Mouse (Mus musculus) limb, embryonic 14.5 days (tissue): ENCODE measurements around the gene Dohh. TPM values are rescaled to one million over a fixed set of nuclear protein-coding genes. Genes with fewer than 3 reads are reported as not detected.
A peak's percentile ranks its signal among the peaks of the same experiment; 100 is the strongest.

Source experiments
- ATAC-seq: fragments of 200-750 bp; cut with Nextera tagmentation; 2 replicates; pipeline ENCODE4 v1.8.0; 2017; ENCODE audit warnings: low read depth, moderate number of reproducible peaks, moderate TSS enrichment; ENCODE audit not compliant: low FRiP score
- DNase-seq: peaks from one replicate; pipeline ENCODE4 v3.0.0-alpha.2; 2015; ENCODE audit warnings: low spot score
- H3K27ac ChIP-seq: fragments of 300-500 bp; sonication (generic); replicated peaks from 2 replicates; pipeline ENCODE4 v1.5.1; 2014; ENCODE audit warnings: low read depth, mild to moderate bottlenecking, low read length, moderate library complexity, mixed read lengths
- H3K27me3 ChIP-seq: fragments of 300-500 bp; sonication (generic); 2 replicates; pipeline ENCODE4 v1.6.1; 2014; ENCODE audit warnings: low read length, mixed read lengths; ENCODE audit not compliant: control insufficient read depth, insufficient read depth
- H3K36me3 ChIP-seq: fragments of 300-500 bp; sonication (generic); 2 replicates; pipeline ENCODE4 v1.6.1; 2014; ENCODE audit warnings: mild to moderate bottlenecking, low read length, moderate library complexity, mixed read lengths; ENCODE audit not compliant: control insufficient read depth, insufficient read depth
- H3K4me1 ChIP-seq: fragments of 300-500 bp; sonication (generic); 2 replicates; pipeline ENCODE4 v1.6.1; 2014; ENCODE audit warnings: antibody characterized with exemption, low read length, mixed read lengths; ENCODE audit not compliant: control insufficient read depth, insufficient read depth
- H3K4me2 ChIP-seq: fragments of 300-500 bp; sonication (generic); replicated peaks from 2 replicates; pipeline ENCODE4 v1.6.1; 2014; ENCODE audit warnings: low read depth, mild to moderate bottlenecking, low read length, moderate library complexity; ENCODE audit not compliant: severe bottlenecking
- H3K4me3 ChIP-seq: fragments of 300-500 bp; sonication (generic); replicated peaks from 2 replicates; pipeline ENCODE4 v1.5.1; 2014; ENCODE audit warnings: low read length
- H3K9ac ChIP-seq: fragments of 300-500 bp; sonication (generic); 2 replicates; pipeline ENCODE4 v1.6.1; 2014; ENCODE audit warnings: mild to moderate bottlenecking, low read depth, low read length, moderate library complexity; ENCODE audit not compliant: severe bottlenecking
- H3K9me3 ChIP-seq: fragments of 300-500 bp; sonication (generic); 2 replicates; pipeline ENCODE4 v1.6.1; 2016; ENCODE audit warnings: low read length; ENCODE audit not compliant: control insufficient read depth
- POLR2A ChIP-seq: fragments of 200-500 bp; IDR thresholded peaks from 2 replicates; pipeline ENCODE4 v1.8.0; 2012; ENCODE audit warnings: inconsistent platforms, mild to moderate bottlenecking, moderate library complexity, borderline replicate concordance; ENCODE audit not compliant: insufficient read depth, insufficient read length; ENCODE audit errors: extremely low read depth
- WGBS: fragments of 180-500 bp; shearing (Covaris S2); extraction: QIAGEN DNeasy Blood & Tissue Kit; methylation state at CpG from one replicate; pipeline ENCODE4 v1.1.7; 2014; 5-methylcytosine and 5-hydroxymethylcytosine counted together
- microRNA-seq: library from miRNA; unstranded; fragments of <30 nt; microRNA quantifications from one replicate; pipeline ENCODE4, GENCODE M21; 2016
- polyA plus RNA-seq, 2 experiments: library from polyadenylated mRNA; depleted of rRNA in 1 of 2; stranded (reverse) in 1 of 2; unstranded in 1 of 2; fragments of >200 nt; fragmentation: Nextera tagmentation in 1 of 2; extraction: Ambion mirVana in 1 of 2; gene quantifications; 2 replicates each; pipeline versions ENCODE4 v1.2.1 to v1.2.3; 2012 to 2014

The Dohh gene
- polyA plus RNA-seq, 2 experiments = 54.3 to 60.0 TPM

GRCm38 (mm10) chr10:81432169-81432867, 48.1 kb downstream of the Dohh start:
- Histone ChIP-seq H3K36me3 (no peaks in the 10 kb centered on the region), H3K4me1 (peaks cover 18% of the 10 kb centered on the region), H3K9ac (no peak overlapping the region), H3K4me2 (peak overlapping the region; percentile 32; the same call in 1 of the 2 replicates), H3K27me3 (0 out of 2 replicates have a peak, but pooled peaks cover 4% of the 10 kb centered on the region), H3K9me3 (no peaks in the 10 kb centered on the region), H3K4me3 (0 out of 2 replicates have a peak overlapping the region, but pooled peaks have one; percentile 20), H3K27ac (no peak overlapping the region)
- DNase-seq (no peak), ATAC-seq (no peak)
- WGBS = 65% methylated on average over 21 of the region's 21 CpGs
- TF ChIP-seq POLR2A = no peak

GRCm38 (mm10) chr10:81432868-81433262, 48.6 kb downstream of the Dohh start:
- WGBS = 4% methylated on average over 17 of the region's 17 CpGs

GRCm38 (mm10) chr10:81433541-81434289, 49.5 kb downstream of the Dohh start:
- H3K4me3 ChIP-seq = no peak overlapping the region
- no peak overlapping the region for H3K4me2 ChIP-seq
- no peak for ATAC-seq
- no peak overlapping the region for H3K27ac ChIP-seq
- H3K4me1 ChIP-seq = peaks cover 17% of the 10 kb centered on the region
- TF ChIP-seq POLR2A = no peak
- DNase-seq = no peak
- H3K27me3 ChIP-seq = no peaks in the 10 kb centered on the region
- H3K9ac ChIP-seq = no peak overlapping the region
- no peaks in the 10 kb centered on the region for H3K36me3 ChIP-seq
- no peaks in the 10 kb centered on the region for H3K9me3 ChIP-seq
- 72% methylated on average over 26 of the region's 26 CpGs for WGBS

More at GRCm38 (mm10) chr10:81432868-81433262, 48.6 kb downstream of the Dohh start:
- peak overlapping the region; percentile 20 for H3K4me3 ChIP-seq
- 0 out of 2 replicates have a peak, but pooled peaks cover 2% of the 10 kb centered on the region for H3K27me3 ChIP-seq
- no peak for TF ChIP-seq POLR2A
- ATAC-seq (peak; percentile 88), DNase-seq (peak; percentile 97)
- peak overlapping the region; percentile 51 for H3K4me2 ChIP-seq
- peaks cover 17% of the 10 kb centered on the region for H3K4me1 ChIP-seq
- H3K27ac ChIP-seq = no peak overlapping the region
- no peaks in the 10 kb centered on the region for H3K36me3 ChIP-seq
- H3K9me3 ChIP-seq = no peaks in the 10 kb centered on the region
- no peak overlapping the region for H3K9ac ChIP-seq

- Histone ChIP-seq H3K27me3 (no peaks in the 10 kb centered on the region), H3K9ac (no peak overlapping the region), H3K4me2 (no peak overlapping the region), H3K4me3 (no peak overlapping the region), H3K36me3 (no peaks in the 10 kb centered on the region), H3K27ac (no peak overlapping the region), H3K4me1 (peaks cover 15% of the 10 kb centered on the region), H3K9me3 (no peaks in the 10 kb centered on the region)
- no peak for TF ChIP-seq POLR2A
- ATAC-seq (no peak), DNase-seq (no peak)
- WGBS = 52% methylated on average over 15 of the region's 15 CpGs
Observed at GRCm38 (mm10) chr10:81434361-81435263, 50.4 kb downstream of the Dohh start.

- H3K36me3 ChIP-seq = no peaks in the 10 kb centered on the region
- TF ChIP-seq POLR2A = no peak
- ATAC-seq (no peak), DNase-seq (no peak)
- H3K27me3 ChIP-seq = no peaks in the 10 kb centered on the region
- no peak overlapping the region for H3K4me3 ChIP-seq
- WGBS = 72% methylated on average over 3 of the region's 3 CpGs
- peaks cover 14% of the 10 kb centered on the region for H3K4me1 ChIP-seq
- H3K4me2 ChIP-seq = no peak overlapping the region
- H3K9ac ChIP-seq = 0 out of 2 replicates have a peak overlapping the region, but pooled peaks have one; percentile 16
- H3K27ac ChIP-seq = no peak overlapping the region
- H3K9me3 ChIP-seq = no peaks in the 10 kb centered on the region
Observed at GRCm38 (mm10) chr10:81435436-81435835, 51.2 kb downstream of the Dohh start.

Small RNA genes within 50 kb of the gene (microRNA-seq; reads per million reads assigned to microRNA genes)
- gene Mir1191b (1.8 reads per million), gene Mir6913 (not detected)

Other genes starting within 250 kb of the Dohh start
Only the 30 nearest of the 35 such genes appear.
- gene Pias4, start 216.5 kb upstream of the Dohh start, polyA plus RNA-seq (2012; rRNA removed) = 35.1 and 49.4 TPM in 2 replicates
- 40.4 and 44.2 TPM in 2 replicates for gene Pias4, start 216.5 kb upstream of the Dohh start, polyA plus RNA-seq (2014; fragmentation: Nextera tagmentation; extraction: Ambion mirVana)
- gene Eef2, start 207.8 kb upstream of the Dohh start, polyA plus RNA-seq (2012; rRNA removed) = 1,329 and 1,559 TPM in 2 replicates
- 544 and 581 TPM in 2 replicates for gene Eef2, start 207.8 kb upstream of the Dohh start, polyA plus RNA-seq (2014; fragmentation: Nextera tagmentation; extraction: Ambion mirVana)
- 73.0 and 81.8 TPM in 2 replicates for gene Dapk3, start 201.4 kb upstream of the Dohh start, polyA plus RNA-seq (2012; rRNA removed)
- 57.7 and 60.9 TPM in 2 replicates for gene Dapk3, start 201.4 kb upstream of the Dohh start, polyA plus RNA-seq (2014; fragmentation: Nextera tagmentation; extraction: Ambion mirVana)
- not detected in 2 replicates for gene 4930442H23Rik, start 200.6 kb upstream of the Dohh start, polyA plus RNA-seq (2012; rRNA removed)
- gene 4930442H23Rik, start 200.6 kb upstream of the Dohh start, polyA plus RNA-seq (2014; fragmentation: Nextera tagmentation; extraction: Ambion mirVana) = not detected in 2 replicates
- 0.31 and 0.43 TPM in 2 replicates for gene Nmrk2, start 182.4 kb upstream of the Dohh start, polyA plus RNA-seq (2012; rRNA removed)
- gene Nmrk2, start 182.4 kb upstream of the Dohh start, polyA plus RNA-seq (2014; fragmentation: Nextera tagmentation; extraction: Ambion mirVana) = 0.64 and 0.87 TPM in 2 replicates
- gene Atcay, start 153.6 kb upstream of the Dohh start, polyA plus RNA-seq (2012; rRNA removed) = 0.67 and 0.74 TPM in 2 replicates
- gene Atcay, start 153.6 kb upstream of the Dohh start, polyA plus RNA-seq (2014; fragmentation: Nextera tagmentation; extraction: Ambion mirVana) = 0.25 TPM in 1 of 2 replicates, not detected in the other
- 39.7 and 44.7 TPM in 2 replicates for gene Zfr2, start 151.3 kb upstream of the Dohh start, polyA plus RNA-seq (2012; rRNA removed)
- 9.7 and 10.5 TPM in 2 replicates for gene Zfr2, start 151.3 kb upstream of the Dohh start, polyA plus RNA-seq (2014; fragmentation: Nextera tagmentation; extraction: Ambion mirVana)
- gene Matk, start 131.5 kb upstream of the Dohh start, polyA plus RNA-seq (2012; rRNA removed) = 9.9 and 10.6 TPM in 2 replicates
- 5.9 and 6.8 TPM in 2 replicates for gene Matk, start 131.5 kb upstream of the Dohh start, polyA plus RNA-seq (2014; fragmentation: Nextera tagmentation; extraction: Ambion mirVana)
- gene Mrpl54, start 117.5 kb upstream of the Dohh start, polyA plus RNA-seq (2012; rRNA removed) = 93.0 and 124 TPM in 2 replicates
- gene Mrpl54, start 117.5 kb upstream of the Dohh start, polyA plus RNA-seq (2014; fragmentation: Nextera tagmentation; extraction: Ambion mirVana) = 200 and 202 TPM in 2 replicates
- gene Apba3, start 117.5 kb upstream of the Dohh start, polyA plus RNA-seq (2012; rRNA removed) = 77.9 and 102 TPM in 2 replicates
- 58.2 and 59.2 TPM in 2 replicates for gene Apba3, start 117.5 kb upstream of the Dohh start, polyA plus RNA-seq (2014; fragmentation: Nextera tagmentation; extraction: Ambion mirVana)
- 2.8 and 3.5 TPM in 2 replicates for gene Tjp3, start 92.8 kb upstream of the Dohh start, polyA plus RNA-seq (2012; rRNA removed)
- gene Tjp3, start 92.8 kb upstream of the Dohh start, polyA plus RNA-seq (2014; fragmentation: Nextera tagmentation; extraction: Ambion mirVana) = 5.2 and 6.4 TPM in 2 replicates
- gene Pip5k1c, start 91.5 kb upstream of the Dohh start, polyA plus RNA-seq (2012; rRNA removed) = 70.4 and 93.4 TPM in 2 replicates
- gene Pip5k1c, start 91.5 kb upstream of the Dohh start, polyA plus RNA-seq (2014; fragmentation: Nextera tagmentation; extraction: Ambion mirVana) = 53.0 and 60.4 TPM in 2 replicates
- 46.5 and 50.0 TPM in 2 replicates for gene Cactin, start 63.3 kb upstream of the Dohh start, polyA plus RNA-seq (2012; rRNA removed)
- 25.3 and 33.9 TPM in 2 replicates for gene Cactin, start 63.3 kb upstream of the Dohh start, polyA plus RNA-seq (2014; fragmentation: Nextera tagmentation; extraction: Ambion mirVana)
- gene Tbxa2r, start 55.7 kb upstream of the Dohh start, polyA plus RNA-seq (2012; rRNA removed) = 9.2 and 13.7 TPM in 2 replicates
- 8.5 and 10.8 TPM in 2 replicates for gene Tbxa2r, start 55.7 kb upstream of the Dohh start, polyA plus RNA-seq (2014; fragmentation: Nextera tagmentation; extraction: Ambion mirVana)
- gene Gipc3, start 41.2 kb upstream of the Dohh start, polyA plus RNA-seq (2012; rRNA removed) = 0.09 and 0.12 TPM in 2 replicates
- gene Gipc3, start 41.2 kb upstream of the Dohh start, polyA plus RNA-seq (2014; fragmentation: Nextera tagmentation; extraction: Ambion mirVana) = 0.06 TPM in 2 replicates
- gene Hmg20b, start 33.9 kb upstream of the Dohh start, polyA plus RNA-seq (2012; rRNA removed) = 135 and 137 TPM in 2 replicates
- gene Hmg20b, start 33.9 kb upstream of the Dohh start, polyA plus RNA-seq (2014; fragmentation: Nextera tagmentation; extraction: Ambion mirVana) = 92.9 and 104 TPM in 2 replicates
- gene Mfsd12, start 26.9 kb upstream of the Dohh start, polyA plus RNA-seq (2012; rRNA removed) = 12.0 and 18.5 TPM in 2 replicates
- 6.8 and 8.0 TPM in 2 replicates for gene Mfsd12, start 26.9 kb upstream of the Dohh start, polyA plus RNA-seq (2014; fragmentation: Nextera tagmentation; extraction: Ambion mirVana)
- gene 4930404N11Rik, start 18.6 kb upstream of the Dohh start, polyA plus RNA-seq (2012; rRNA removed) = 0.43 and 0.95 TPM in 2 replicates
- gene 4930404N11Rik, start 18.6 kb upstream of the Dohh start, polyA plus RNA-seq (2014; fragmentation: Nextera tagmentation; extraction: Ambion mirVana) = 0.37 and 0.41 TPM in 2 replicates
- gene Fzr1, start 5.9 kb upstream of the Dohh start, polyA plus RNA-seq (2012; rRNA removed) = 109 and 142 TPM in 2 replicates
- 92.8 and 95.5 TPM in 2 replicates for gene Fzr1, start 5.9 kb upstream of the Dohh start, polyA plus RNA-seq (2014; fragmentation: Nextera tagmentation; extraction: Ambion mirVana)
- 4.3 and 5.0 TPM in 2 replicates for gene Gm48551, start within 50 bp of the Dohh start, polyA plus RNA-seq (2012; rRNA removed)
- gene Gm48551, start within 50 bp of the Dohh start, polyA plus RNA-seq (2014; fragmentation: Nextera tagmentation; extraction: Ambion mirVana) = 1.1 and 2.9 TPM in 2 replicates
- 6.8 and 9.5 TPM in 2 replicates for gene Gm48552, start 4.6 kb downstream of the Dohh start, polyA plus RNA-seq (2012; rRNA removed)
- 0.99 and 1.2 TPM in 2 replicates for gene Gm48552, start 4.6 kb downstream of the Dohh start, polyA plus RNA-seq (2014; fragmentation: Nextera tagmentation; extraction: Ambion mirVana)
- gene Smim24, start 8.6 kb downstream of the Dohh start, polyA plus RNA-seq (2012; rRNA removed) = 7.5 and 7.8 TPM in 2 replicates
- gene Smim24, start 8.6 kb downstream of the Dohh start, polyA plus RNA-seq (2014; fragmentation: Nextera tagmentation; extraction: Ambion mirVana) = 4.3 and 4.6 TPM in 2 replicates
- gene Nfic, start 71.2 kb downstream of the Dohh start, polyA plus RNA-seq (2012; rRNA removed) = 38.1 and 56.4 TPM in 2 replicates
- gene Nfic, start 71.2 kb downstream of the Dohh start, polyA plus RNA-seq (2014; fragmentation: Nextera tagmentation; extraction: Ambion mirVana) = 97.3 and 98.9 TPM in 2 replicates
- 5.9 and 7.9 TPM in 2 replicates for gene Celf5, start 98.3 kb downstream of the Dohh start, polyA plus RNA-seq (2012; rRNA removed)
- 0.85 and 1.6 TPM in 2 replicates for gene Celf5, start 98.3 kb downstream of the Dohh start, polyA plus RNA-seq (2014; fragmentation: Nextera tagmentation; extraction: Ambion mirVana)
- gene Ncln, start 112.0 kb downstream of the Dohh start, polyA plus RNA-seq (2012; rRNA removed) = 218 and 324 TPM in 2 replicates
- 76.4 and 89.7 TPM in 2 replicates for gene Ncln, start 112.0 kb downstream of the Dohh start, polyA plus RNA-seq (2014; fragmentation: Nextera tagmentation; extraction: Ambion mirVana)
- gene S1pr4, start 115.7 kb downstream of the Dohh start, polyA plus RNA-seq (2012; rRNA removed) = 0.50 and 0.79 TPM in 2 replicates
- gene S1pr4, start 115.7 kb downstream of the Dohh start, polyA plus RNA-seq (2014; fragmentation: Nextera tagmentation; extraction: Ambion mirVana) = 0.23 and 0.66 TPM in 2 replicates
- gene Gna15, start 139.8 kb downstream of the Dohh start, polyA plus RNA-seq (2012; rRNA removed) = 3.7 and 3.8 TPM in 2 replicates
- 3.4 and 3.8 TPM in 2 replicates for gene Gna15, start 139.8 kb downstream of the Dohh start, polyA plus RNA-seq (2014; fragmentation: Nextera tagmentation; extraction: Ambion mirVana)
- 97.4 and 116 TPM in 2 replicates for gene Gna11, start 160.8 kb downstream of the Dohh start, polyA plus RNA-seq (2012; rRNA removed)
- 89.1 and 91.7 TPM in 2 replicates for gene Gna11, start 160.8 kb downstream of the Dohh start, polyA plus RNA-seq (2014; fragmentation: Nextera tagmentation; extraction: Ambion mirVana)
- 472 and 473 TPM in 2 replicates for gene Aes, start 175.1 kb downstream of the Dohh start, polyA plus RNA-seq (2012; rRNA removed)
- gene Aes, start 175.1 kb downstream of the Dohh start, polyA plus RNA-seq (2014; fragmentation: Nextera tagmentation; extraction: Ambion mirVana) = 380 and 393 TPM in 2 replicates
- 250 and 345 TPM in 2 replicates for gene Tle2, start 190.1 kb downstream of the Dohh start, polyA plus RNA-seq (2012; rRNA removed)
- 38.1 and 52.2 TPM in 2 replicates for gene Tle2, start 190.1 kb downstream of the Dohh start, polyA plus RNA-seq (2014; fragmentation: Nextera tagmentation; extraction: Ambion mirVana)